Mouse (Mus musculus): ENCODE data around the gene Tchhl1.

- TF ChIP-seq CTCF (IDR thresholded peaks at IDR 0.05; ENCODE audit: borderline replicate concordance, extremely low read depth, insufficient read depth, insufficient read length) (peak; percentile 77; the same call in 1 of the 2 replicates), POLR2A (IDR thresholded peaks at IDR 0.05; ENCODE audit: borderline replicate concordance, extremely low read depth, insufficient read depth, insufficient read length, poor library complexity, severe bottlenecking) (no peak)
Measured at GRCm38 (mm10) chr3:93493992-93494391, 25.4 kb downstream of the Tchhl1 start.
